Mouse (Mus musculus): ENCODE results near the gene Egln3.
A peak's percentile ranks its signal among the peaks of the same experiment; 100 is the strongest.

Egln3 gene

GRCm38 (mm10) chr12:54202765-54203655 lies 650 bp downstream of the Egln3 start:
- DNase-seq (ENCODE audit: low spot score in 2 of 2) = peak in 1 of 2 experiments; percentile 32

GRCm38 (mm10) chr12:54202276-54202675 lies 1.4 kb downstream of the Egln3 start:
- no peak for DNase-seq (ENCODE audit: low spot score in 2 of 2)

- DNase-seq (ENCODE audit: low spot score in 2 of 2) = no peak
Measured at GRCm38 (mm10) chr12:54200856-54201255, 2.8 kb downstream of the Egln3 start.

- DNase-seq (ENCODE audit: low spot score in 2 of 2) = no peak
Measured at GRCm38 (mm10) chr12:54200172-54200571, 3.5 kb downstream of the Egln3 start.

GRCm38 (mm10) chr12:54198282-54198918 lies 5.3 kb downstream of the Egln3 start:
- no peak for DNase-seq (ENCODE audit: low spot score in 2 of 2)

GRCm38 (mm10) chr12:54197849-54198248 lies 5.8 kb downstream of the Egln3 start:
- no peak for DNase-seq (ENCODE audit: low spot score in 2 of 2)

GRCm38 (mm10) chr12:54197301-54197782 lies 6.3 kb downstream of the Egln3 start:
- DNase-seq (ENCODE audit: low spot score in 2 of 2) = no peak

GRCm38 (mm10) chr12:54196881-54197280 lies 6.8 kb downstream of the Egln3 start:
- DNase-seq (ENCODE audit: low spot score in 2 of 2) = no peak

- DNase-seq (ENCODE audit: low spot score in 2 of 2) = no peak
Measured at GRCm38 (mm10) chr12:54194159-54194558, 9.5 kb downstream of the Egln3 start.

- no peak for DNase-seq (ENCODE audit: low spot score in 2 of 2)
Measured at GRCm38 (mm10) chr12:54192305-54192661, 11.4 kb downstream of the Egln3 start.

GRCm38 (mm10) chr12:54191608-54192304 lies 11.9 kb downstream of the Egln3 start:
- peak; percentile 74 to 91 for DNase-seq (ENCODE audit: low spot score in 2 of 2)

- peak in 1 of 2 experiments; percentile 65 for DNase-seq (ENCODE audit: low spot score in 2 of 2)
Measured at GRCm38 (mm10) chr12:54191181-54191580, 12.5 kb downstream of the Egln3 start.

GRCm38 (mm10) chr12:54187812-54188600 lies 15.7 kb downstream of the Egln3 start:
- DNase-seq (ENCODE audit: low spot score in 2 of 2) = peak in 1 of 2 experiments; percentile 26

GRCm38 (mm10) chr12:54186926-54187623 lies 16.6 kb downstream of the Egln3 start:
- DNase-seq (ENCODE audit: low spot score in 2 of 2) = no peak

GRCm38 (mm10) chr12:54184264-54184663 lies 19.4 kb downstream of the Egln3 start:
- DNase-seq (ENCODE audit: low spot score in 2 of 2) = no peak

- DNase-seq (ENCODE audit: low spot score in 2 of 2) = no peak
Measured at GRCm38 (mm10) chr12:54178323-54178722, 25.3 kb downstream of the Egln3 start.

GRCm38 (mm10) chr12:54168786-54169185 lies 34.9 kb downstream of the Egln3 start:
- DNase-seq (ENCODE audit: low spot score in 2 of 2) = no peak

GRCm38 (mm10) chr12:54167737-54168136 lies 35.9 kb downstream of the Egln3 start:
- no peak for DNase-seq (ENCODE audit: low spot score in 2 of 2)

- DNase-seq (ENCODE audit: low spot score in 2 of 2) = no peak
Measured at GRCm38 (mm10) chr12:54164724-54165050, 39.0 kb downstream of the Egln3 start.

- DNase-seq (ENCODE audit: low spot score in 2 of 2) = no peak
Measured at GRCm38 (mm10) chr12:54164040-54164723, 39.5 kb downstream of the Egln3 start.
